Mouse (Mus musculus) cerebellum, postnatal 4 days (tissue): ENCODE measurements around the gene Stk11.

Experiments used
- DNase-seq, 2 experiments: peaks; one replicate each; pipeline ENCODE4 v3.0.0; 2022; ENCODE audit warnings: low spot score in 2 of 2, mixed read lengths in 1 of 2

The Stk11 gene

GRCm38 (mm10) chr10:80115290-80115943 lies at the start of gene Stk11:
TSS of gene Stk11 (plus strand) at chr10:80115803.
- peak; percentile 94 to 99 for DNase-seq

- DNase-seq = no peak
These were observed 46.4 kb upstream of the Stk11 start for GRCm38 (mm10) chr10:80069251-80069650.

- no peak for DNase-seq
These were observed 45.6 kb upstream of the Stk11 start for GRCm38 (mm10) chr10:80069948-80070450.

- peak in 1 of 2 experiments; percentile 63 for DNase-seq
These were observed 44.6 kb upstream of the Stk11 start for GRCm38 (mm10) chr10:80070837-80071515.

GRCm38 (mm10) chr10:80071516-80071900 lies 44.1 kb upstream of the Stk11 start:
- DNase-seq = no peak

- DNase-seq = no peak
These were observed 42.7 kb upstream of the Stk11 start for GRCm38 (mm10) chr10:80072623-80073489.

- DNase-seq = no peak
These were observed 40.6 kb upstream of the Stk11 start for GRCm38 (mm10) chr10:80074813-80075601.

GRCm38 (mm10) chr10:80075924-80076323 lies 39.7 kb upstream of the Stk11 start:
- no peak for DNase-seq

- DNase-seq = no peak
These were observed 39.2 kb upstream of the Stk11 start for GRCm38 (mm10) chr10:80076386-80076785.

- DNase-seq = no peak
These were observed 38.3 kb upstream of the Stk11 start for GRCm38 (mm10) chr10:80077312-80077711.

- no peak for DNase-seq
These were observed 37.2 kb upstream of the Stk11 start for GRCm38 (mm10) chr10:80078366-80078765.

GRCm38 (mm10) chr10:80080396-80081070 lies 35.1 kb upstream of the Stk11 start:
- no peak for DNase-seq

GRCm38 (mm10) chr10:80081075-80081474 lies 34.5 kb upstream of the Stk11 start:
- no peak for DNase-seq

- DNase-seq = no peak
These were observed 30.7 kb upstream of the Stk11 start for GRCm38 (mm10) chr10:80084817-80085487.

GRCm38 (mm10) chr10:80086847-80087246 lies 28.8 kb upstream of the Stk11 start:
- DNase-seq = no peak

GRCm38 (mm10) chr10:80087483-80087882 lies 28.1 kb upstream of the Stk11 start:
- DNase-seq = no peak

GRCm38 (mm10) chr10:80089146-80089545 lies 26.5 kb upstream of the Stk11 start:
- no peak for DNase-seq

- DNase-seq = no peak
These were observed 24.1 kb upstream of the Stk11 start for GRCm38 (mm10) chr10:80091527-80091926.

GRCm38 (mm10) chr10:80092690-80093089 lies 22.9 kb upstream of the Stk11 start:
- no peak for DNase-seq

GRCm38 (mm10) chr10:80094085-80094484 lies 21.5 kb upstream of the Stk11 start:
- no peak for DNase-seq
